Mouse (Mus musculus): Measurements from ENCODE around the gene Fam213b. TPM values are rescaled to one million over a fixed set of nuclear protein-coding genes. Genes with fewer than 3 reads are reported as not detected.
A peak's percentile ranks its signal among the peaks of the same experiment; 100 is the strongest.

Fam213b gene
- polyA plus RNA-seq, 1 experiment: 33.6 TPM

GRCm38 (mm10) chr4:154861967-154862366, 37.0 kb downstream of the Fam213b start:
- Histone ChIP-seq H3K36me3 (ENCODE audit: control insufficient read depth, insufficient read depth, low read length) (no peaks in the 10 kb centered on the region), H3K4me3 (ENCODE audit: extremely low read depth, insufficient read depth, insufficient read length) (no peak overlapping the region), H3K4me1 (ENCODE audit: control insufficient read depth, insufficient read depth, insufficient read length) (no peaks in the 10 kb centered on the region; the same call in 1 of the 2 replicates), H3K27me3 (ENCODE audit: control insufficient read depth, insufficient read depth, low read length) (no peaks in the 10 kb centered on the region; the same call in 1 of the 2 replicates), H3K27ac (ENCODE audit: insufficient read depth, low read length) (no peak overlapping the region)
- 79% methylated on average over 5 of the region's 5 CpGs for WGBS
- TF ChIP-seq POLR2A (IDR thresholded peaks at IDR 0.05; ENCODE audit: low read depth, low read length) (no peak), CTCF (IDR thresholded peaks at IDR 0.05; ENCODE audit: extremely low read depth, insufficient read depth, insufficient read length, insufficient replicate concordance) (no peak)
- DNase-seq (ENCODE audit: low read depth in 1 of 2, low spot score in 2 of 2): no peak

DNA sequence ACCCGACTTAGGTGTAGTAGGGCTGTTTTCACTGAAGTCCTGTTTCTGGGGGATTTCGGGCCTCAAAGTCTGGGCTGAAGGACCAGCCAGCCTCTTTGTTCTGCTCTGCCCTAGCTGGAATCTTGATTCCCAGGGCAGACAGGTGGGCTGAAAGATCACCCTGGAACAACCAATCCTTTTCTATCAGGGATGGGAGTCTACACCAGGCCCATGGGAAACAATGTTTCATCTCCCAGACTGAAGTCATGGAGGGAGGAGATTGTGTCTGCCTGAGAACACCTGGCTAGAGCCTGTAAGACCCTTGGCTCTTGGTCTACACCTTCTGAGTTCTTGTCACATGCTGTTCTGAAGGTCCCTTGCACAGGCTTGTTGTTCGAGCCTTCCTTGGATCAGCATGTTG, 40.3 kb downstream of the Fam213b start:
- peaks cover 10% of the 10 kb centered on the region for H3K27me3 ChIP-seq (ENCODE audit: control insufficient read depth, insufficient read depth, low read length)
- DNase-seq (ENCODE audit: low read depth in 1 of 2, low spot score in 2 of 2): no peak
- WGBS: 81% methylated on average over 3 of the region's 3 CpGs

DNA sequence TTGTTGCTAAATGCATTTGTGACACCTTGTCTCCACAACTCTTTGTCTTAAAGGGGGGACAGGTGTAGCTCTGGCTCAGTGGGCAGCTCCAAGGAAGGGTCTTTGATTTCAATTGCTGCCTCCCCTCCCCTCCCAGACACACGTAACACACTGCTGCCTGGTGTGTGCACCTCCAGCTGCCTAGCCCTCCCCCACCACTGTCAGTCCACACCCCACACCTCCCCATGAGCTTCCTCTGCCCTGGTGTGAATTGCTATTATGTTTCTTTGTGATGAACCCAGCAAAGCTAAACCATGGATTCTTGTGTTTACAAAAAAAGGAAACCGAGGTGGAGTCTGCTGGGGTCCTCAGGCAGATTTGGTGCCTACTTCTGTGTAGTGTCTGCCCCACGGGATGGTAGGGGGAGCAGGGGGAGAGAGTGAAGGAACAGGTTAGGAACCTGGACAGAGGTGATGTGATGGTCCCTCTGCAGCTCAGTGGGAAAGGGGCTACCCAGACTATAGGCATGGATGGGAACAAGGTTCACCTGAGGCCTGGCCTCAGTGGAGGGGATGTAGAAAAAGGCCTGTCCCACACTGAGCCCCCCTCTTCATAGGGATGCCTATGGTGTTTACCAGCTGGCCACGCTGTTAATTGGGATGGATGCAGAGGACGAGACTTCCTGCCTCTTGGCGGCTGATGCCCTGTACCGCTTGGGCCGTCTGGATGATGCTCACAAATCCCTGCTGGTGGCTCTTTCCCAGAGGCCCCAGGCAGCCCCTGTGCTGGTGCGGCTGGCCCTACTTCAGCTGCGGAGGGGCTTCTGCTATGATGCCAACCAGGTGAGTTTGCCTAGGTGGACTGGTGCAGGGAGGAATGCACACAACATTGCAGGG, 41.3 kb downstream of the Fam213b start:
- Histone ChIP-seq H3K27me3 (ENCODE audit: control insufficient read depth, insufficient read depth, low read length) (peaks cover 10% of the 10 kb centered on the region), H3K27ac (ENCODE audit: insufficient read depth, low read length) (no peak overlapping the region), H3K36me3 (ENCODE audit: control insufficient read depth, insufficient read depth, low read length) (no peaks in the 10 kb centered on the region), H3K4me1 (ENCODE audit: control insufficient read depth, insufficient read depth, insufficient read length) (peaks cover 7% of the 10 kb centered on the region; the same call in 1 of the 2 replicates), H3K4me3 (ENCODE audit: extremely low read depth, insufficient read depth, insufficient read length) (no peak overlapping the region)
- no peak for TF ChIP-seq CTCF (IDR thresholded peaks at IDR 0.05; ENCODE audit: extremely low read depth, insufficient read depth, insufficient read length, insufficient replicate concordance)
- no peak for TF ChIP-seq POLR2A (IDR thresholded peaks at IDR 0.05; ENCODE audit: low read depth, low read length)
- WGBS: 82% methylated on average over 10 of the region's 10 CpGs
- no peak for DNase-seq (ENCODE audit: low read depth in 1 of 2, low spot score in 2 of 2)

More for the DNA sequence above, 40.3 kb downstream of the Fam213b start:
- TF ChIP-seq CTCF (IDR thresholded peaks at IDR 0.05; ENCODE audit: extremely low read depth, insufficient read depth, insufficient read length, insufficient replicate concordance) (no peak), POLR2A (IDR thresholded peaks at IDR 0.05; ENCODE audit: low read depth, low read length) (no peak)
- Histone ChIP-seq H3K4me3 (ENCODE audit: extremely low read depth, insufficient read depth, insufficient read length) (no peak overlapping the region), H3K36me3 (ENCODE audit: control insufficient read depth, insufficient read depth, low read length) (no peaks in the 10 kb centered on the region), H3K27ac (ENCODE audit: insufficient read depth, low read length) (no peak overlapping the region), H3K4me1 (ENCODE audit: control insufficient read depth, insufficient read depth, insufficient read length) (peaks cover 7% of the 10 kb centered on the region; the same call in 1 of the 2 replicates)

DNA sequence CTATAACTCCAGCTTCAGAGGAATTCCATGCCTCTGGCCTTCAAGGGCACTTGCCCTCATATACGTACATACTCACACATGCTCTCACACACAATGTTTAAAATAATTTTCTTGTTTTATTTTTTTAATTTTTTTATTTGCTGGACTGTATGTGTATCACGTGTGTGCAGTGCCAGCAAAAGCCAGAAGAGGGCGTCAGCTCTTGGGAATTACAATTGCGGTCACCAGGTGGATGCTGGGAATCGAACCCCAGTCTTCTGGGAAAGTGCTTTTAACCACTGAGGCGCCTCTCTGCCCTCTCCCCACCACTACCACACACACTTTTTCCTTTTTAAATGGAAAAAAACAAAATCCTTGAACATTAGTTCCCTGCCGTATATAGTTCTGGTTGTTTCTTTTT, 42.1 kb downstream of the Fam213b start:
- Histone ChIP-seq H3K27me3 (ENCODE audit: control insufficient read depth, insufficient read depth, low read length) (peaks cover 10% of the 10 kb centered on the region), H3K36me3 (ENCODE audit: control insufficient read depth, insufficient read depth, low read length) (no peaks in the 10 kb centered on the region), H3K4me1 (ENCODE audit: control insufficient read depth, insufficient read depth, insufficient read length) (peaks cover 7% of the 10 kb centered on the region; the same call in 1 of the 2 replicates), H3K27ac (ENCODE audit: insufficient read depth, low read length) (no peak overlapping the region), H3K4me3 (ENCODE audit: extremely low read depth, insufficient read depth, insufficient read length) (no peak overlapping the region)
- no peak for TF ChIP-seq POLR2A (IDR thresholded peaks at IDR 0.05; ENCODE audit: low read depth, low read length)
- TF ChIP-seq CTCF (IDR thresholded peaks at IDR 0.05; ENCODE audit: extremely low read depth, insufficient read depth, insufficient read length, insufficient replicate concordance): no peak
- DNase-seq (ENCODE audit: low read depth in 1 of 2, low spot score in 2 of 2): no peak
- WGBS: 88% methylated on average over 7 of the region's 7 CpGs

- no peaks in the 10 kb centered on the region for H3K36me3 ChIP-seq (ENCODE audit: control insufficient read depth, insufficient read depth, low read length)
- no peak for TF ChIP-seq POLR2A (IDR thresholded peaks at IDR 0.05; ENCODE audit: low read depth, low read length)
- 25% methylated on average over 9 of the region's 9 CpGs for WGBS
- DNase-seq (ENCODE audit: low read depth in 1 of 2, low spot score in 2 of 2): no peak
- H3K4me1 ChIP-seq (ENCODE audit: control insufficient read depth, insufficient read depth, insufficient read length): peaks cover 7% of the 10 kb centered on the region; the same call in 1 of the 2 replicates
- no peak overlapping the region; the same call in 1 of the 2 replicates for H3K4me3 ChIP-seq (ENCODE audit: extremely low read depth, insufficient read depth, insufficient read length)
- H3K27ac ChIP-seq (ENCODE audit: insufficient read depth, low read length): no peak overlapping the region
- peaks cover 10% of the 10 kb centered on the region for H3K27me3 ChIP-seq (ENCODE audit: control insufficient read depth, insufficient read depth, low read length)
These were observed 42.5 kb downstream of the Fam213b start for GRCm38 (mm10) chr4:154856480-154856837.

DNA sequence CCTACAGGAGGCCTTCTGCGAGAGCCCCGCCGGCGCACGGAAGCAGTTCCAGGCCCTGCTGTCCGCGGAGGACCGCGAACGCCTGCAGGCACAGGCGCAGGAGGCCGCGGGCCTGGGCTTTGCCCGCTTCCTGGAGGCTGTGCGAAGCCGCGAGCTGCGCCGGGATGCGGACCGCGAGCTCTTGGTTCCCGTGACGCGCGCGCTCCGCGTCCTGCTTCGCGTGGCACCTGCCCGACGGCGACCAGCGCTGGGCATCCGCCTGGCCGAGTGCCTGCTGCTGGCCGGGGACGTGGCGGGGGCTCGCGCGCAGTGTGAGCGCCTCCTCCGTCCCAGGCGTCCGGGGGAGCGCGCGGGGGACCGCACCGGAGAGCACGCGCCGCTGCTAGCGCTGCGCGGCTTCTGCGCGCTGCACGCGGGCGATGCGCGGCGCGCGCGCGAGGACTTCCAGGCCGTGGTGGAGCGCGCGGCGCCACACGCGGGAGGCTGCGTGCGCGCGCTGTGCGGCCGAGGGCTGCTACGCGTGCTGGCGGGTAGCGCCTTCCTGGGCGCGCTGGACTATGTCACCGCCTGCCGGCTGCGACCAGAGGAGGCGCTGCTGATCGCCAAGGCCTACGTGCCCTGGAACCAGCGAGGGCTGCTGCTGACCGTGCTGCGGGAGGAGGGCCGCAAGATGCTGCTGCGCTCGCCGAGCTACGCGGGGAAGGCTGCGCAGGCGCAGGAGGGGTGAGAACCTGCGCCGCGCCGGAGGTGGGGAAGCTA, 43.0 kb downstream of the Fam213b start:
- Histone ChIP-seq H3K4me3 (ENCODE audit: extremely low read depth, insufficient read depth, insufficient read length) (peak overlapping the region; percentile 33; the same call in 1 of the 2 replicates), H3K27ac (ENCODE audit: insufficient read depth, low read length) (no peak overlapping the region), H3K4me1 (ENCODE audit: control insufficient read depth, insufficient read depth, insufficient read length) (peaks cover 7% of the 10 kb centered on the region; the same call in 1 of the 2 replicates), H3K36me3 (ENCODE audit: control insufficient read depth, insufficient read depth, low read length) (no peaks in the 10 kb centered on the region), H3K27me3 (ENCODE audit: control insufficient read depth, insufficient read depth, low read length) (peaks cover 10% of the 10 kb centered on the region)
- no peak for DNase-seq (ENCODE audit: low read depth in 1 of 2, low spot score in 2 of 2)
- WGBS: 2% methylated on average over 110 of the region's 110 CpGs
- no peak for TF ChIP-seq POLR2A (IDR thresholded peaks at IDR 0.05; ENCODE audit: low read depth, low read length)
- no peak for TF ChIP-seq CTCF (IDR thresholded peaks at IDR 0.05; ENCODE audit: extremely low read depth, insufficient read depth, insufficient read length, insufficient replicate concordance)
